Mouse (Mus musculus): ENCODE data around the gene Phb2. TPM values are rescaled to one million over a fixed set of nuclear protein-coding genes. Genes with fewer than 3 reads are reported as not detected.

The Phb2 gene
- polyA plus RNA-seq, 1 experiment from 2014 or later = 286 TPM

DNA sequence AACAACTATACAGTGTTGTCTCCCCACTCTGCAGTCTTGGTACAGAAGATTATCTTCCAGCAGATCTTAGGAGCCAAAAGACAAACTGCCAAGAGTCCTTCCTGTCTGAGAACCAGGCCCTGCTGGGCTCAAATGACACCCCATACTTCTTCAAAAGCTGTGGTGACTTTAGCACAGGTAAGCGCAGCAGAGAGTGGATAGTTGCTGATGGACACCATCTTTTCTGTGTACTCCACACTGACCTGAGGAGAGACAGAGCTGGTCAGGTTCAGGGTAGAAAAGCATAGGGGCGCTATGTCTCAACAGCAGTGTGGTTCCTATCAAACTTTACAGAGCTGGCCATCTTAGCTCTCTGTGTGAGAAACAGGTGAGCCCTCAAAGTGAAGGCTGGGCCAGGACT lies 7.7 kb upstream of the Phb2 start:
- H3K9me3 ChIP-seq (ENCODE audit: control insufficient read depth, low read length) = no peaks in the 10 kb centered on the region
- H3K4me1 ChIP-seq (ENCODE audit: control insufficient read depth, insufficient read depth, low read length) = no peaks in the 10 kb centered on the region
- H3K4me2 ChIP-seq (ENCODE audit: low read depth, low read length) = no peak overlapping the region
- WGBS = 85% methylated on average over 2 of the region's 2 CpGs
- H3K27me3 ChIP-seq (replicated peaks; ENCODE audit: control insufficient read depth, insufficient read depth, low read length) = no peaks in the 10 kb centered on the region
- peaks cover 87% of the 10 kb centered on the region for H3K36me3 ChIP-seq (ENCODE audit: control insufficient read depth, insufficient read depth, low read length)
- H3K27ac ChIP-seq (replicated peaks; ENCODE audit: low read depth, low read length) = no peak overlapping the region
- no peak overlapping the region for H3K9ac ChIP-seq (ENCODE audit: low read depth, low read length)
- no peak overlapping the region for H3K4me3 ChIP-seq (ENCODE audit: low read depth, low read length)
- ATAC-seq (ENCODE audit: low read depth) (no peak), DNase-seq (ENCODE audit: low spot score) (no peak)

DNA sequence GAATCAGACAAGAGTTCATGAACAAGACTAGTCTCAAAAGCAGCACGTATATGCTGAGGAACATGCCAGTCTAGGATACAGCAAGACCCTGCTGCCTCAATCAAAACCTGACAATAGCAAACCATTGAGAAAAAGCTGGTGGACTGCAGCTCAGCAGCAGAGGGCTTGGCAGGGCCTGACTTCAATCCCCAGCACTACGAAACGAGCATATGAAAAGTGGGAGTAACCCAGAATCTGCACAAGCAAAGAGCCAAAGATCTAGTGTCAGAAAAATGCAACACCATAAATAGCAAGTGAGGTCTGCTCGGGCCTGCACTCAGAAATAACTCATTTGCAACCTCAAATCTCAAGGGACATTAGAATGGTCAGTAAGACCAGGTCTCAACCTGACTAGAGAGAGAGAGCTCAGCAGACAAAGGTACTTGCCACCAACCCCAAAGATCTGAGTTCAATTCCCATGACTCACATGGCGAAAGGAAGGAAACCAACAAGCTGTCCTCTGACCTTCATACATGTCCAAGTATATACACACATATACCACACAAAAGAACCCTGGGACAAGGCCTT lies 6.0 kb upstream of the Phb2 start:
- Histone ChIP-seq H3K27me3 (replicated peaks; ENCODE audit: control insufficient read depth, insufficient read depth, low read length) (no peaks in the 10 kb centered on the region), H3K36me3 (ENCODE audit: control insufficient read depth, insufficient read depth, low read length) (peaks cover 70% of the 10 kb centered on the region), H3K27ac (replicated peaks; ENCODE audit: low read depth, low read length) (no peak overlapping the region), H3K9me3 (ENCODE audit: control insufficient read depth, low read length) (no peaks in the 10 kb centered on the region), H3K4me2 (ENCODE audit: low read depth, low read length) (no peak overlapping the region), H3K9ac (ENCODE audit: low read depth, low read length) (no peak overlapping the region), H3K4me3 (ENCODE audit: low read depth, low read length) (no peak overlapping the region), H3K4me1 (ENCODE audit: control insufficient read depth, insufficient read depth, low read length) (peaks cover 9% of the 10 kb centered on the region)
- 80% methylated on average over 5 of the region's 5 CpGs for WGBS
- no peak for DNase-seq (ENCODE audit: low spot score)
- ATAC-seq (ENCODE audit: low read depth) = no peak

DNA sequence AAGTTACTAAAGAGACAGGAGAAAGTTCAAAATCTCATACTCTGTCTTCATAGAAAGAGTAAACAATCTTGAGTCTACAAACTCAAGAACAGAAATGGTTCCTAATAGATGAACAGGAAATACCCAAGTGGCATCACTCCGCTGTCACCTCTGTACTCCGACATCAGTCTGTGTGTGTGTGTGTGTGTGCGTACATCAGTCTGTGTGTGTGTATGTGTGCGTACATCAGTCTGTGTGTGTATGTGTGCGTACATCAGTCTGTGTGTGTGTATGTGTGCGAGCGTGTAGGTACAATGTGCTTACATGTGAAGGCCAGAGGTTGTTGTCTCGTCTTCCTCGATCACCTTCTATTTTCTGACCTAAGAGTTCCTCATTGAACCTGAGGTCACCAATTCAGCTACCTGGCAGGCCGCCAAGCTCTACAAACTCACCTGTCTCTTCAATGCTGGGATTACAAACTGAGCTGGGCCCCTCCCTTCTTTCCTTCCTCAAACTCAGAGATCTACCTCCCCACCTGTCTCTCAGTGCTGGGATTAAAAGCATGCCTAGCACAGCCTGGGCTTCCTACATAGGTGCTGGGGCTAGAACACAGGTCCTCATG lies 3.7 kb upstream of the Phb2 start:
- Histone ChIP-seq H3K4me2 (ENCODE audit: low read depth, low read length) (no peak overlapping the region), H3K27me3 (replicated peaks; ENCODE audit: control insufficient read depth, insufficient read depth, low read length) (no peaks in the 10 kb centered on the region), H3K4me1 (ENCODE audit: control insufficient read depth, insufficient read depth, low read length) (peaks cover 15% of the 10 kb centered on the region), H3K9me3 (ENCODE audit: control insufficient read depth, low read length) (no peaks in the 10 kb centered on the region), H3K36me3 (ENCODE audit: control insufficient read depth, insufficient read depth, low read length) (peaks cover 49% of the 10 kb centered on the region), H3K4me3 (ENCODE audit: low read depth, low read length) (no peak overlapping the region), H3K27ac (replicated peaks; ENCODE audit: low read depth, low read length) (no peak overlapping the region), H3K9ac (ENCODE audit: low read depth, low read length) (no peak overlapping the region)
- DNase-seq (ENCODE audit: low spot score) = no peak
- 95% methylated on average over 10 of the region's 10 CpGs for WGBS
- ATAC-seq (ENCODE audit: low read depth) = no peak

DNA sequence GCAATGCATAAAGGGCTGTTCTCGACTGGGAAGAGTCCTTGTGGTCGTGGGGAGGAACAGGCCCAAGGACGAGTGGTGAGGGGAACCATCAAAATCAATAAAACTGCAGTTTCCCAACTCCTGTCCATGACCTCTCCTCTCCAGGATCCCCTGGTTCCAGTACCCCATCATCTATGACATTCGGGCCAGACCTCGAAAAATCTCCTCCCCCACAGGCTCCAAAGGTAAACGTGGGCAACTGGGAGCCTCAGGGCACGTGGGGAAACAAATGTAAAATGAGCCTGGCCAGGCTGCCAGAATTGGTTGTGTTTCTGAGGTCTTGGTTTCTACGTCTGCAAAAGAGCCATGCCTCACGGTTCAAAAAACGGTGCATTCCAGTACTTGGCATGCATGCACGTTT lies 782 bp downstream of the Phb2 start:
- H3K27ac ChIP-seq (replicated peaks; ENCODE audit: low read depth, low read length) = peak overlapping the region; percentile 84; the same call in 1 of the 2 replicates

DNA sequence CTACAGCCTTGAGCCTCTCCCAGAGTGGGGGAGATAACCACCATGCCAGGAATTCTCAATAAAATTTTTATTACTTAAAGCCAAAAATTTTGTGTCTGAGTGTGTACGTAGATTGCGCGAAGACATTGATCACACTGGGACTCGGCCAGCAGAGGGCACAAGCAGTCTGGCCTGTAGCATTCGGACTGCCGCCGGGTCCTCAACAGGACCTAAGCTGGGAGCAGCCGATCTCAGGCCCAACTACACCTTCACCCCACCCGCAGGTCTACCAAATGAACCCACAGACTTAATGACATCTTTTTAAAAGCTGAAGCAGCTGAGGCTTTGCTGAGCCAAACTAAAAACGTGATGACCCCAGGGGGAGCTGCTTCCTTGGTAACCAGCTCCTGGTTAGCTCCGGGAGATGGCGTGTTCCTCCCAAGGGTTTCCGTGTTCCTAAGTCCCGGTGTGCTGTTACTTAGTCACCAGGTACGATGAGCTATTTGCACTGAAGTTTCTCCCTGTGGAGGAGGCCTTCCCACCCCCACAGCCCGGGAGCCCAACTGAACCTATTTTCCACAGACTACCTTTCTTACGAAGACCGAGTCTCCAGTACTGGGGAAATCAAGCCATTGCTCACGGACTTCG lies 4.8 kb downstream of the Phb2 start:
- Histone ChIP-seq H3K9ac (ENCODE audit: low read depth, low read length) (no peak overlapping the region), H3K9me3 (ENCODE audit: control insufficient read depth, low read length) (no peaks in the 10 kb centered on the region), H3K27ac (replicated peaks; ENCODE audit: low read depth, low read length) (peak overlapping the region; percentile 19; the same call in 1 of the 2 replicates), H3K4me1 (ENCODE audit: control insufficient read depth, insufficient read depth, low read length) (peaks cover 5% of the 10 kb centered on the region), H3K4me2 (ENCODE audit: low read depth, low read length) (peak overlapping the region; percentile 43), H3K36me3 (ENCODE audit: control insufficient read depth, insufficient read depth, low read length) (peaks cover 47% of the 10 kb centered on the region), H3K4me3 (ENCODE audit: low read depth, low read length) (peak overlapping the region; percentile 37), H3K27me3 (replicated peaks; ENCODE audit: control insufficient read depth, insufficient read depth, low read length) (no peaks in the 10 kb centered on the region)
- ATAC-seq (ENCODE audit: low read depth) (no peak), DNase-seq (ENCODE audit: low spot score) (peak; percentile 75)
- WGBS = 66% methylated on average over 20 of the region's 20 CpGs

More for the DNA sequence above, 782 bp downstream of the Phb2 start:
- no peaks in the 10 kb centered on the region for H3K27me3 ChIP-seq (replicated peaks; ENCODE audit: control insufficient read depth, insufficient read depth, low read length)
- H3K9me3 ChIP-seq (ENCODE audit: control insufficient read depth, low read length) = no peaks in the 10 kb centered on the region
- peaks cover 56% of the 10 kb centered on the region for H3K36me3 ChIP-seq (ENCODE audit: control insufficient read depth, insufficient read depth, low read length)
- H3K4me1 ChIP-seq (ENCODE audit: control insufficient read depth, insufficient read depth, low read length) = peaks cover 16% of the 10 kb centered on the region
- H3K9ac ChIP-seq (ENCODE audit: low read depth, low read length) = peak overlapping the region; percentile 96
- DNase-seq (ENCODE audit: low spot score) (no peak), ATAC-seq (ENCODE audit: low read depth) (no peak)
- H3K4me2 ChIP-seq (ENCODE audit: low read depth, low read length) = peak overlapping the region; percentile 96
- peak overlapping the region; percentile 99 for H3K4me3 ChIP-seq (ENCODE audit: low read depth, low read length)
- WGBS = 13% methylated on average over 11 of the region's 11 CpGs

DNA sequence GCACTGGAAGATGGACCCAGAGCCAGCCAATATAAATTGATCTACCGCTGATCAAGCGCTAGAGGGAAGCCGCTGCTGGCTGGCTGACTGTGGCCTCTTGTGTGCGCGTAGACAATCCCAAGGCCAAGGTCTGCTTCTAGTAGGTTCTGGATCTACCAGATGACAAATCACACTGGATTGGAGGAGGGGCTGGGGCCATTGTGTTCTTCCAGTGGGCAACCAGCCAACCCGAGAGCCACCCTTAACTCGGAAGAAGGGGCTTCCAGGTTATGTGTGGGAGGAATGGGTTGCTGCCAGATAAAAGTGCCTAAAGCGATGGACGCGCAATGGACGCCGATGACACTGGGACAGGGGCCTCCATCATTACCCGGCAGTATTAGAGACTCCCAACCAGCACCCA lies 5.8 kb downstream of the Phb2 start:
- 69% methylated on average over 13 of the region's 13 CpGs for WGBS
- H3K27me3 ChIP-seq (replicated peaks; ENCODE audit: control insufficient read depth, insufficient read depth, low read length) = no peaks in the 10 kb centered on the region
- peaks cover 47% of the 10 kb centered on the region for H3K36me3 ChIP-seq (ENCODE audit: control insufficient read depth, insufficient read depth, low read length)
- peak overlapping the region; percentile 80 for H3K27ac ChIP-seq (replicated peaks; ENCODE audit: low read depth, low read length)
- ATAC-seq (ENCODE audit: low read depth) (no peak), DNase-seq (ENCODE audit: low spot score) (no peak)
- H3K4me2 ChIP-seq (ENCODE audit: low read depth, low read length) = peak overlapping the region; percentile 43
- H3K4me1 ChIP-seq (ENCODE audit: control insufficient read depth, insufficient read depth, low read length) = peaks cover 5% of the 10 kb centered on the region
- peak overlapping the region; percentile 37 for H3K4me3 ChIP-seq (ENCODE audit: low read depth, low read length)
- no peaks in the 10 kb centered on the region for H3K9me3 ChIP-seq (ENCODE audit: control insufficient read depth, low read length)
- H3K9ac ChIP-seq (ENCODE audit: low read depth, low read length) = peak overlapping the region; percentile 61

DNA sequence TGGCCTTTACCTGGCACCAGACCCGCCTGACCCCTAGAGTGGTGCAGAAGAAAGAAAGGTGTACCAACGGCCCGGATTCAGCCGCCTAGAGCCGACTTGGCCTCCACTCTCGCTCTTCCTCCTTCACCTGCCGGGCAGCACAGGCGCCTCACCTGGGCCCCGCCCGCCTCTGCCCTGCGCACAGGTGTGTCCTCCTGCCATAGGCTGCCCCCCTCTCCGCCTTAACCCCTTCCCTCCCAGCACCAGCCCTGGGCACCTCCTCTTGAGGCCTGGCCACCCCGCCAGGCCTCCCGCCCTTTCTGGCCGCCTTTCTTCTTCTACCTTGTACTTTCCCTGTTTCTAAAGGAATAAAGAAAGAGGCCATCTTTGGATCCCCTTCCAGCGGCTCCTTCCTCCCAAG lies 6.6 kb downstream of the Phb2 start:
- ATAC-seq (ENCODE audit: low read depth) = peak; percentile 64; the same call in 1 of the 2 replicates
- H3K4me2 ChIP-seq (ENCODE audit: low read depth, low read length) = peak overlapping the region; percentile 28
- peak overlapping the region; percentile 37 for H3K4me3 ChIP-seq (ENCODE audit: low read depth, low read length)
- peak overlapping the region; percentile 80 for H3K27ac ChIP-seq (replicated peaks; ENCODE audit: low read depth, low read length)
- peak overlapping the region; percentile 61 for H3K9ac ChIP-seq (ENCODE audit: low read depth, low read length)
- DNase-seq (ENCODE audit: low spot score) = peak; percentile 83
- no peaks in the 10 kb centered on the region for H3K4me1 ChIP-seq (ENCODE audit: control insufficient read depth, insufficient read depth, low read length)
- 58% methylated on average over 12 of the region's 16 CpGs for WGBS
- H3K9me3 ChIP-seq (ENCODE audit: control insufficient read depth, low read length) = no peaks in the 10 kb centered on the region
- no peaks in the 10 kb centered on the region for H3K27me3 ChIP-seq (replicated peaks; ENCODE audit: control insufficient read depth, insufficient read depth, low read length)
- H3K36me3 ChIP-seq (ENCODE audit: control insufficient read depth, insufficient read depth, low read length) = peaks cover 41% of the 10 kb centered on the region

DNA sequence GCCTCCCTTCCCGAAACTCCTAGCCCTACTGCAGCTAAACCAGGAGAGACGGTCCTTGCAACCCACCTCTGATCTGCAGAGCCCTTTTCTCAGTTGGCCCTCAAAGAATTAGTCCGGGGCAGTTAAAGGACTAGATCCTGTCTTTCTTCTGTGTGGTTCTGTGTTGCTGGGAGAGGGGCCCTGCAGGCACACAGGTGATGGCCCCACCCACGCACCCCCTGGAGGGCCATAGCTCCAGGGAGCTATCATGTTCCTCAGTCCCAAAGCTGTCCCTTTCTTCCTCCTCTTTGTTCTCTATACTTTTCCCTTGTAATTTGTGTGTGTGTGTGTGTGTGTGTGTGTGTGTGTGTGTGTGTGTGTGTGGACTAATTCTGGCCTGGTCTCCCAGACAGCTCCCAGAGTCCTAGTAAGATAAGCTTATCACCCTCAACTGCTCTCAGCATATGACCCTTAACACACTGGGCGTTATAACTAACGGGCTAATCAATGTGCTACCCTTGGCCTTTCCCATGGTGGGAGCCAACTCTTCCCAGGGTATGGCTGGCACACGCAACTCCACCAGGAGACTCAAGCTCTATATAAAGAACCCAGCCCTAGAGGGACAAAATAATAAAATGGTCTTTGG lies 7.3 kb downstream of the Phb2 start:
- DNase-seq (ENCODE audit: low spot score) (peak; percentile 55), ATAC-seq (ENCODE audit: low read depth) (peak; percentile 56)
- peak overlapping the region; percentile 80 for H3K27ac ChIP-seq (replicated peaks; ENCODE audit: low read depth, low read length)
- H3K4me1 ChIP-seq (ENCODE audit: control insufficient read depth, insufficient read depth, low read length) = no peaks in the 10 kb centered on the region
- H3K4me2 ChIP-seq (ENCODE audit: low read depth, low read length) = peak overlapping the region; percentile 28
- peaks cover 34% of the 10 kb centered on the region for H3K36me3 ChIP-seq (ENCODE audit: control insufficient read depth, insufficient read depth, low read length)
- peak overlapping the region; percentile 61 for H3K9ac ChIP-seq (ENCODE audit: low read depth, low read length)
- 71% methylated on average over 7 of the region's 7 CpGs for WGBS
- no peaks in the 10 kb centered on the region for H3K27me3 ChIP-seq (replicated peaks; ENCODE audit: control insufficient read depth, insufficient read depth, low read length)
- peak overlapping the region; percentile 37 for H3K4me3 ChIP-seq (ENCODE audit: low read depth, low read length)
- no peaks in the 10 kb centered on the region for H3K9me3 ChIP-seq (ENCODE audit: control insufficient read depth, low read length)

Measured in embryonic facial prominence, embryonic 14.5 days (tissue).